Comparison of ENCODE assay signal across 26 mouse cellular contexts in the genomic region with DNA sequence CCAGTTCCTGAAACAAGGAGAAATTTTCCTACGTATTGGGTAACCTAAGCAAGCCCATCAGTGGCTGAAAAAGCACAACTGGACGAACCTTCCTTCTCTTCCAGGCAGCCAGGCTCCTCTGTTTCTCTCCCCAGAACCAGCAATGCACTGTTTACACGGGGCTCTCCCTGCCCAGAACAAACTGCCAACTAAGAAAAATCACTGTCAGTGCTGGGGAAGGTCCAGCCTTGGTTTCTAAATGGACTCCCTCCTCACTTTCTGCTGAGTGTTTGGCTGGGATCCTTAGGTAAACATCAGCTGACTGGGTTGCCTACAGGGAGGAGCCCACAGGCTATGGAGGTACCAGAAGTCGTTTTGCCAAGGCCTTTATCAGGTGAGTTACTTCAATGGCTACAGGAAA. TPM values are rescaled to one million over a fixed set of nuclear protein-coding genes. Genes with fewer than 3 reads are reported as not detected.
DNase-seq lines count a peak whose midpoint lies in the region; ATAC-seq and TF ChIP-seq lines count a peak whose summit lies in the region.
"Had no signal": no experiment of that assay in that cellular context is flagged by ENCODE, and none has a peak within 500 bp of the region (broad histone marks: within the 10 kb centered on the region; RNA-seq: fewer than 3 reads in every experiment).

No protein-coding gene starts in this region.

- no peak for ATAC-seq in lung, postnatal 0 days
- no peak for ATAC-seq in neural tube, embryonic 12.5 days (ENCODE audit: low FRiP score, low read depth)
- ATAC-seq in stomach, embryonic 15.5 days (ENCODE audit: insufficient read depth, low FRiP score, low read depth): no peak
- ATAC-seq: activated CD4-positive, CD25-positive, alpha-beta regulatory T cell, adult 4 months; CD4-positive, CD25-positive, alpha-beta regulatory T cell, adult 4 months; forebrain, embryonic 14.5 days; forebrain, postnatal 0 days had no signal

- no peak for TF ChIP-seq CTCF in lung, postnatal 0 days (IDR thresholded peaks at IDR 0.05)
- TF ChIP-seq CTCF in layer of hippocampus, adult 2 months (conservative IDR thresholded peaks at IDR 0.05): no peak

- H3K36me3 ChIP-seq in lung, postnatal 0 days (ENCODE audit: insufficient read depth, low read length): no peaks in the 10 kb centered on the region
- H3K36me3 ChIP-seq in neural tube, embryonic 12.5 days: no peaks in the 10 kb centered on the region
- no peaks in the 10 kb centered on the region for H3K36me3 ChIP-seq in stomach, embryonic 15.5 days
- H3K36me3 ChIP-seq: embryonic facial prominence, embryonic 12.5 days; embryonic facial prominence, embryonic 15.5 days; heart, embryonic 10.5 days; heart, embryonic 13.5 days had no signal

- H3K9me3 ChIP-seq in lung, postnatal 0 days (ENCODE audit: low read length): no peaks in the 10 kb centered on the region
- H3K9me3 ChIP-seq in neural tube, embryonic 12.5 days: no peaks in the 10 kb centered on the region
- no peaks in the 10 kb centered on the region for H3K9me3 ChIP-seq in stomach, embryonic 15.5 days
- H3K9me3 ChIP-seq: embryonic facial prominence, embryonic 12.5 days; embryonic facial prominence, embryonic 15.5 days; heart, embryonic 10.5 days; heart, embryonic 13.5 days had no signal

- H3K9ac ChIP-seq in lung, postnatal 0 days (replicated peaks; ENCODE audit: low read depth): no peak overlapping the region
- 0 out of 2 replicates have a peak overlapping the region, but pooled peaks have one; percentile 4 for H3K9ac ChIP-seq in neural tube, embryonic 12.5 days
- no peak overlapping the region for H3K9ac ChIP-seq in stomach, embryonic 15.5 days
- H3K9ac ChIP-seq: embryonic facial prominence, embryonic 12.5 days; embryonic facial prominence, embryonic 15.5 days; forebrain, postnatal 0 days; heart, embryonic 13.5 days; hindbrain, embryonic 14.5 days had no signal

- no peak overlapping the region for H3K4me2 ChIP-seq in lung, postnatal 0 days (replicated peaks; ENCODE audit: low read depth, low read length)
- H3K4me2 ChIP-seq in neural tube, embryonic 12.5 days (replicated peaks): no peak overlapping the region
- no peak overlapping the region for H3K4me2 ChIP-seq in stomach, embryonic 15.5 days
- H3K4me2 ChIP-seq: embryonic facial prominence, embryonic 12.5 days; embryonic facial prominence, embryonic 15.5 days; heart, embryonic 13.5 days; hindbrain, embryonic 14.5 days had no signal

- H3K27ac ChIP-seq in lung, postnatal 0 days (ENCODE audit: low read length): no peak overlapping the region
- no peak overlapping the region for H3K27ac ChIP-seq in neural tube, embryonic 12.5 days
- H3K27ac ChIP-seq in stomach, embryonic 15.5 days: peak overlapping the region; percentile 6; the same call in 1 of the 2 replicates
- no peak overlapping the region for H3K27ac ChIP-seq in layer of hippocampus, adult 2 months
- H3K27ac ChIP-seq: embryonic facial prominence, embryonic 12.5 days; embryonic facial prominence, embryonic 15.5 days; heart, adult 2 months; heart, embryonic 10.5 days; heart, embryonic 13.5 days; hindbrain, embryonic 14.5 days had no signal

- TF ChIP-seq EP300 in lung, postnatal 0 days (IDR thresholded peaks at IDR 0.05): no peak

- H3K27me3 ChIP-seq in lung, postnatal 0 days (replicated peaks; ENCODE audit: insufficient read depth, low read length): no peaks in the 10 kb centered on the region
- no peaks in the 10 kb centered on the region for H3K27me3 ChIP-seq in neural tube, embryonic 12.5 days (replicated peaks)
- H3K27me3 ChIP-seq in stomach, embryonic 15.5 days (replicated peaks): no peaks in the 10 kb centered on the region
- H3K27me3 ChIP-seq: embryonic facial prominence, embryonic 12.5 days; embryonic facial prominence, embryonic 15.5 days; heart, embryonic 13.5 days had no signal

- 23% methylated on average over 4 of the region's 4 CpGs for WGBS in lung, postnatal 0 days
- 58% methylated on average over 4 of the region's 4 CpGs for WGBS in neural tube, embryonic 12.5 days
- WGBS in stomach, embryonic 15.5 days: 23% methylated on average over 4 of the region's 4 CpGs

- no peak overlapping the region for H3K4me3 ChIP-seq in lung, postnatal 0 days (ENCODE audit: low read depth, low read length)
- H3K4me3 ChIP-seq in neural tube, embryonic 12.5 days: no peak overlapping the region
- H3K4me3 ChIP-seq in stomach, embryonic 15.5 days (replicated peaks): no peak overlapping the region
- H3K4me3 ChIP-seq in layer of hippocampus, adult 2 months: no peak overlapping the region
- H3K4me3 ChIP-seq: embryonic facial prominence, embryonic 12.5 days; embryonic facial prominence, embryonic 15.5 days; heart, adult 2 months; heart, embryonic 10.5 days; heart, embryonic 13.5 days had no signal

- peak; percentile 12 to 37 for DNase-seq in lung, adult 18-20 months
- no peak for DNase-seq in lung, postnatal 0 days (ENCODE audit: low spot score)
- DNase-seq in neural tube, embryonic 10.5 days (ENCODE audit: extremely low spot score, low spot score): no peak
- peak; percentile 72 for DNase-seq in yolk sac, embryonic 10.5 days (ENCODE audit: low spot score)
- DNase-seq in layer of hippocampus, adult 2 months (ENCODE audit: low spot score in 2 of 2): no peak
- DNase-seq in cerebellum, postnatal 10 days: no peak
- DNase-seq: adrenal gland, postnatal 10 days; adrenal gland, postnatal 36 days; cerebellum, adult 18-20 months; cerebellum, adult 9-10 months; cerebellum, postnatal 25 days; forebrain, postnatal 0 days; gastrocnemius, postnatal 25 days; heart, adult 2 months; heart, postnatal 14 days; heart, postnatal 4 days had no signal

- H3K4me1 ChIP-seq in lung, postnatal 0 days (ENCODE audit: insufficient read depth, low read depth, low read length): peaks cover 3% of the 10 kb centered on the region; the same call in 1 of the 2 replicates
- H3K4me1 ChIP-seq in neural tube, embryonic 12.5 days: peaks cover 7% of the 10 kb centered on the region; the same call in 1 of the 2 replicates
- H3K4me1 ChIP-seq in stomach, embryonic 15.5 days: peaks cover 3% of the 10 kb centered on the region; the same call in 1 of the 2 replicates
- H3K4me1 ChIP-seq: embryonic facial prominence, embryonic 12.5 days; embryonic facial prominence, embryonic 15.5 days had no signal

RNA-seq across cellular contexts. Expression of a gene that starts 4.5 kb away (rescaled TPM):
- 12.3 and 14.5 TPM in 2 replicates for polyA plus RNA-seq in lung, postnatal 0 days (2015; fragmentation: Nextera tagmentation; extraction: Ambion mirVana)
- 46.3 and 59.8 TPM in 2 replicates for polyA plus RNA-seq in neural tube, embryonic 12.5 days (2016; fragmentation: Nextera tagmentation; extraction: Ambion mirVana)
- polyA plus RNA-seq in stomach, embryonic 15.5 days (2015; fragmentation: Nextera tagmentation; extraction: Ambion mirVana): 23.7 and 23.8 TPM in 2 replicates
- 100 to 1,000 TPM; 447 to 467 TPM for total RNA-seq in layer of hippocampus, adult 2 months (2021)

RNA-seq across cellular contexts. Expression of a gene that starts 55.4 kb away (rescaled TPM):
- polyA plus RNA-seq in lung, postnatal 0 days (2015; fragmentation: Nextera tagmentation; extraction: Ambion mirVana): 88.1 and 111 TPM in 2 replicates
- 446 and 488 TPM in 2 replicates for polyA plus RNA-seq in neural tube, embryonic 12.5 days (2016; fragmentation: Nextera tagmentation; extraction: Ambion mirVana)
- 271 TPM in 2 replicates for polyA plus RNA-seq in stomach, embryonic 15.5 days (2015; fragmentation: Nextera tagmentation; extraction: Ambion mirVana)
- total RNA-seq in layer of hippocampus, adult 2 months (2021): 100 to 1,000 TPM; 234 TPM

Comparison
In these comparisons a context has a peak if more than half of its experiments do, and no peak if none do; other contexts are left out.
1. DNase-seq: peak in lung, adult 18-20 months (2 of 2) and yolk sac, embryonic 10.5 days (single experiment); none in lung, postnatal 0 days (single experiment), neural tube, embryonic 10.5 days (single experiment), layer of hippocampus, adult 2 months (0 of 2) and cerebellum, postnatal 10 days (0 of 2).